Comparison of ENCODE assay signal across 19 mouse cellular contexts in genomic region chr14:118602031-118602430, GRCm38 (mm10).
DNase-seq lines count a peak whose midpoint lies in the region; ATAC-seq and TF ChIP-seq lines count a peak whose summit lies in the region.
"Had no signal": no experiment of that assay in that cellular context is flagged by ENCODE, and none has a peak within 500 bp of the region (broad histone marks: within the 10 kb centered on the region; RNA-seq: fewer than 3 reads in every experiment).

No protein-coding gene starts in this region.

- no peak for TF ChIP-seq CTCF in lung, postnatal 0 days (IDR thresholded peaks at IDR 0.05)

- H3K9ac ChIP-seq in hindbrain, embryonic 16.5 days (ENCODE audit: low read depth, low read length), result no peak overlapping the region
- H3K9ac ChIP-seq in lung, postnatal 0 days (replicated peaks; ENCODE audit: low read depth), result no peak overlapping the region
- H3K9ac ChIP-seq: embryonic facial prominence, embryonic 13.5 days; forebrain, embryonic 12.5 days; hindbrain, embryonic 13.5 days; intestine, embryonic 15.5 days had no signal

- H3K4me2 ChIP-seq in hindbrain, embryonic 16.5 days (ENCODE audit: low read length), result no peak overlapping the region
- no peak overlapping the region for H3K4me2 ChIP-seq in lung, postnatal 0 days (replicated peaks; ENCODE audit: low read depth, low read length)
- H3K4me2 ChIP-seq: embryonic facial prominence, embryonic 13.5 days; forebrain, embryonic 12.5 days; hindbrain, embryonic 13.5 days; intestine, embryonic 15.5 days had no signal

- no peak for ATAC-seq in hindbrain, embryonic 16.5 days
- peak; percentile 76 for ATAC-seq in lung, postnatal 0 days
- ATAC-seq: forebrain, embryonic 16.5 days; intestine, embryonic 15.5 days had no signal

- H3K36me3 ChIP-seq in hindbrain, embryonic 10.5 days, result no peaks in the 10 kb centered on the region
- H3K36me3 ChIP-seq in hindbrain, embryonic 16.5 days (ENCODE audit: control insufficient read depth, insufficient read depth, low read length), result no peaks in the 10 kb centered on the region
- no peaks in the 10 kb centered on the region for H3K36me3 ChIP-seq in lung, postnatal 0 days (ENCODE audit: insufficient read depth, low read length)
- H3K36me3 ChIP-seq: embryonic facial prominence, embryonic 13.5 days; forebrain, embryonic 12.5 days; heart, embryonic 10.5 days; hindbrain, embryonic 13.5 days; intestine, embryonic 15.5 days had no signal

- 0 out of 2 replicates have a peak, but pooled peaks have one; percentile 34 for TF ChIP-seq EP300 in lung, postnatal 0 days (IDR thresholded peaks at IDR 0.05)

- H3K4me1 ChIP-seq in hindbrain, embryonic 10.5 days (replicated peaks), result peaks cover 25% of the 10 kb centered on the region
- H3K4me1 ChIP-seq in hindbrain, embryonic 16.5 days (ENCODE audit: control insufficient read depth, insufficient read depth, low read depth, low read length), result no peaks in the 10 kb centered on the region
- H3K4me1 ChIP-seq in lung, postnatal 0 days (ENCODE audit: insufficient read depth, low read depth, low read length), result no peaks in the 10 kb centered on the region
- H3K4me1 ChIP-seq: intestine, embryonic 15.5 days had no signal

- peaks cover 5% of the 10 kb centered on the region; the same call in 1 of the 2 replicates for H3K27me3 ChIP-seq in hindbrain, embryonic 10.5 days (ENCODE audit: insufficient read depth, poor library complexity, severe bottlenecking)
- H3K27me3 ChIP-seq in hindbrain, embryonic 16.5 days (replicated peaks; ENCODE audit: control insufficient read depth, insufficient read depth, low read length), result no peaks in the 10 kb centered on the region
- no peaks in the 10 kb centered on the region for H3K27me3 ChIP-seq in lung, postnatal 0 days (replicated peaks; ENCODE audit: insufficient read depth, low read length)
- H3K27me3 ChIP-seq: embryonic facial prominence, embryonic 13.5 days; hindbrain, embryonic 13.5 days; intestine, embryonic 15.5 days had no signal

- WGBS in hindbrain, embryonic 10.5 days, result 64% methylated on average over 8 of the region's 8 CpGs
- 72% methylated on average over 8 of the region's 8 CpGs for WGBS in hindbrain, embryonic 16.5 days
- WGBS in lung, postnatal 0 days, result 69% methylated on average over 8 of the region's 8 CpGs

- no peak for DNase-seq in hindbrain, embryonic 10.5 days (ENCODE audit: low spot score)
- DNase-seq in lung, postnatal 0 days (ENCODE audit: low spot score), result peak; percentile 57
- DNase-seq in lung, postnatal 25 days (ENCODE audit: low spot score), result no peak
- DNase-seq in forelimb bud, embryonic 11.5 days (ENCODE audit: low read depth, low spot score), result peak; percentile 44
- DNase-seq in cerebellum, postnatal 4 days (ENCODE audit: low spot score in 2 of 2), result no peak
- DNase-seq: adrenal gland, adult 8-10 months; cerebellum, adult 11-12 months; cerebellum, adult 9-10 months; cerebellum, postnatal 25 days; gastrocnemius, postnatal 25 days; heart, postnatal 10 days; heart, postnatal 4 days had no signal

- H3K27ac ChIP-seq in hindbrain, embryonic 10.5 days, result 0 out of 2 replicates have a peak overlapping the region, but pooled peaks have one; percentile 41
- H3K27ac ChIP-seq in hindbrain, embryonic 16.5 days (ENCODE audit: low read depth, low read length), result no peak overlapping the region
- no peak overlapping the region for H3K27ac ChIP-seq in lung, postnatal 0 days (ENCODE audit: low read length)
- H3K27ac ChIP-seq: embryonic facial prominence, embryonic 13.5 days; forebrain, embryonic 12.5 days; heart, embryonic 10.5 days; hindbrain, embryonic 13.5 days; intestine, embryonic 15.5 days had no signal

- H3K9me3 ChIP-seq in hindbrain, embryonic 10.5 days, result no peaks in the 10 kb centered on the region
- H3K9me3 ChIP-seq in hindbrain, embryonic 16.5 days (ENCODE audit: control insufficient read depth, low read length), result no peaks in the 10 kb centered on the region
- H3K9me3 ChIP-seq in lung, postnatal 0 days (ENCODE audit: low read length), result no peaks in the 10 kb centered on the region
- H3K9me3 ChIP-seq: embryonic facial prominence, embryonic 13.5 days; forebrain, embryonic 12.5 days; heart, embryonic 10.5 days; hindbrain, embryonic 13.5 days; intestine, embryonic 15.5 days had no signal

- H3K4me3 ChIP-seq in hindbrain, embryonic 10.5 days, result no peak overlapping the region
- no peak overlapping the region for H3K4me3 ChIP-seq in hindbrain, embryonic 16.5 days (ENCODE audit: low read length)
- H3K4me3 ChIP-seq in lung, postnatal 0 days (ENCODE audit: low read depth, low read length), result no peak overlapping the region
- H3K4me3 ChIP-seq: embryonic facial prominence, embryonic 13.5 days; forebrain, embryonic 12.5 days; heart, embryonic 10.5 days; hindbrain, embryonic 13.5 days; intestine, embryonic 15.5 days had no signal

Comparison
In these comparisons a context has a peak if more than half of its experiments do, and no peak if none do; other contexts are left out.
1. DNase-seq: peak in lung, postnatal 0 days (single experiment) and forelimb bud, embryonic 11.5 days (single experiment); none in hindbrain, embryonic 10.5 days (single experiment), lung, postnatal 25 days (single experiment) and cerebellum, postnatal 4 days (0 of 2).